ENCODE assay signal across 7 mouse cellular contexts in the genomic region with DNA sequence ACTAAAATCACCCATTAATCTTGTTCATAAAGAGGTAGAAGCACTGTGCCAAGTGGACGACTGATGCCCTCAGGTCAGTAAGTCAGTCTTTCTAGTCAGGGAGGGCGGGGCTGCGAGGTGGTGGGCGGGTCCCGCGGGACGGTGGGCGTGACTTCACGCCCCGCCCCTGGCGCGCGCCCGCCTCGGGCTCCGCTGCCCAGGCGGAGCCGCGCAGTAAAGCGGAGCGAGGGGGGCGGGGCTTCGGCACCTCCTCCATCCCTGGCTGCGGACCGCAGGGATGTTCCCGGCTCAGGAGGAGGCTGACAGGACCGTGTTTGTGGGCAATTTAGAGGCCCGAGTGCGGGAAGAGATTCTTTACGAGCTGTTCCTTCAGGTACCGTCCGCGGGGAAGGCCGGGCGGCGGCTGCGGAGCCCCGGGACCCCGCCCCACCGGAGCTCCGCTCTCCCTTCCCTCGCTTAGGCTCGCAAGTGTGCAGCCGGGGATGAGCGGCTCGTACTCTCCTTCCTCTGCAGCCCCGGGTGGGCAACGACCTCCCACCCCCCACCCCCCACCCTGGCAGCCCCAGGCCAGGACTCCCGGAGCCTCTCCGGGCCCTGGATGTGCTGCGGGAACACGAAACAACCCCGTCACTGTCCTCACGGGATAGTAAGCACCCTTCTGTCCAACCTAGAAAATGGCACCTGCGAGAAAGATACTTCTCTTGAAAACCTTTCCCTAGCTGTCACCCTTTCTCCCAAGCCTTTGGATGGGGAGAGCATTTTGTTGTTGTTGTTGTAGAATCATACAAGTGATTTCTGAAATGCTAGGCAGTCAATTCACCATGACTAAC. TPM values are rescaled to one million over a fixed set of nuclear protein-coding genes. Genes with fewer than 3 reads are reported as not detected.
DNase-seq lines count a peak whose midpoint lies in the region; ATAC-seq and TF ChIP-seq lines count a peak whose summit lies in the region.

A gene (plus strand): TSS at position 174 of the 830 bp plus-strand sequence.

- TF ChIP-seq CTCF in bone marrow macrophage, adult 2 months (IDR thresholded peaks at IDR 0.05; ENCODE audit: low read depth, low read length), result no peak
- TF ChIP-seq CTCF in heart, adult 2 months (IDR thresholded peaks at IDR 0.05), result no peak

- peak; percentile 81 for DNase-seq in heart, adult 2 months
- peak; percentile 71 to 82 for DNase-seq in kidney, adult 8-10 months
- DNase-seq in midbrain, embryonic 14.5 days, result peak; percentile 92
- peak; percentile 59 for DNase-seq in spleen, adult 12 weeks (ENCODE audit: low spot score)

- TF ChIP-seq EP300 in heart, adult 2 months (IDR thresholded peaks at IDR 0.05; ENCODE audit: insufficient read depth, low read depth, low read length), result no peak

- TF ChIP-seq POLR2A in bone marrow macrophage, adult 2 months (IDR thresholded peaks at IDR 0.05; ENCODE audit: borderline replicate concordance, low read depth, low read length), result no peak
- TF ChIP-seq POLR2A in heart, adult 2 months (IDR thresholded peaks at IDR 0.05; ENCODE audit: insufficient read depth, low read depth, low read length), result no peak

- H3K4me2 ChIP-seq in embryonic facial prominence, embryonic 15.5 days (replicated peaks), result peak within 1 kb of the TSS; percentile 79
- H3K4me2 ChIP-seq in limb, embryonic 12.5 days, result peak within 1 kb of the TSS; percentile 87
- H3K4me2 ChIP-seq in midbrain, embryonic 14.5 days (ENCODE audit: low read length), result peak within 1 kb of the TSS; percentile 77

- no peaks in the 10 kb centered on the region for H3K36me3 ChIP-seq in embryonic facial prominence, embryonic 15.5 days
- H3K36me3 ChIP-seq in heart, adult 2 months (ENCODE audit: control insufficient read depth, insufficient read depth, low read length), result no peaks in the 10 kb centered on the region
- H3K36me3 ChIP-seq in limb, embryonic 12.5 days, result no peaks in the 10 kb centered on the region
- no peaks in the 10 kb centered on the region for H3K36me3 ChIP-seq in midbrain, embryonic 14.5 days (ENCODE audit: control insufficient read depth, insufficient read depth, low read length)

- H3K79me2 ChIP-seq in heart, adult 2 months (replicated peaks; ENCODE audit: control insufficient read depth, insufficient read depth, low read length), result no peaks in the 10 kb centered on the region

- peak within 1 kb of the TSS; percentile 18; the same call in 1 of the 2 replicates for H3K9ac ChIP-seq in embryonic facial prominence, embryonic 15.5 days
- H3K9ac ChIP-seq in heart, adult 2 months (ENCODE audit: low read depth, low read length), result peak within 1 kb of the TSS; percentile 3; the same call in 1 of the 2 replicates
- H3K9ac ChIP-seq in limb, embryonic 12.5 days (replicated peaks), result peak within 1 kb of the TSS; percentile 63
- peak within 1 kb of the TSS; percentile 74 for H3K9ac ChIP-seq in midbrain, embryonic 14.5 days (replicated peaks; ENCODE audit: low read length)

- peak; percentile 94 for ATAC-seq in embryonic facial prominence, embryonic 15.5 days (ENCODE audit: insufficient number of reproducible peaks, low FRiP score, low TSS enrichment, low read depth)
- ATAC-seq in limb, embryonic 12.5 days (ENCODE audit: insufficient number of reproducible peaks, insufficient read depth, low FRiP score, low TSS enrichment, low read depth), result peak; percentile 91
- ATAC-seq in midbrain, embryonic 14.5 days (ENCODE audit: low FRiP score, low TSS enrichment), result peak; percentile 95

- no peaks in the 10 kb centered on the region for H3K9me3 ChIP-seq in embryonic facial prominence, embryonic 15.5 days (replicated peaks)
- no peaks in the 10 kb centered on the region for H3K9me3 ChIP-seq in limb, embryonic 12.5 days
- no peaks in the 10 kb centered on the region for H3K9me3 ChIP-seq in midbrain, embryonic 14.5 days (ENCODE audit: control insufficient read depth, low read length)

- under 1% methylated on average over 55 of the region's 55 CpGs for WGBS in embryonic facial prominence, embryonic 15.5 days
- WGBS in heart, adult 2 months, result under 1% methylated on average over 55 of the region's 55 CpGs
- WGBS in limb, embryonic 12.5 days, result under 1% methylated on average over 50 of the region's 55 CpGs
- WGBS in midbrain, embryonic 14.5 days, result under 1% methylated on average over 55 of the region's 55 CpGs

- H3K27ac ChIP-seq in bone marrow macrophage, adult 2 months (ENCODE audit: insufficient read depth, low read depth, low read length), result no peak within 1 kb of the TSS
- H3K27ac ChIP-seq in embryonic facial prominence, embryonic 15.5 days (replicated peaks), result no peak within 1 kb of the TSS
- no peak within 1 kb of the TSS for H3K27ac ChIP-seq in heart, adult 2 months
- H3K27ac ChIP-seq in limb, embryonic 12.5 days, result no peak within 1 kb of the TSS
- peak within 1 kb of the TSS; percentile 78 for H3K27ac ChIP-seq in midbrain, embryonic 14.5 days (replicated peaks; ENCODE audit: low read depth, low read length)

- intact Hi-C loops in heart, adult 2 months (cut with DNase I), result no loop called here

- peak within 1 kb of the TSS; percentile 56 for H3K4me3 ChIP-seq in bone marrow macrophage, adult 2 months (ENCODE audit: insufficient read depth, low read length)
- peak within 1 kb of the TSS; percentile 66 for H3K4me3 ChIP-seq in embryonic facial prominence, embryonic 15.5 days (replicated peaks)
- H3K4me3 ChIP-seq in heart, adult 2 months, result peak within 1 kb of the TSS; percentile 72
- H3K4me3 ChIP-seq in limb, embryonic 12.5 days (replicated peaks), result peak within 1 kb of the TSS; percentile 72
- H3K4me3 ChIP-seq in midbrain, embryonic 14.5 days (replicated peaks; ENCODE audit: low read depth, low read length), result peak within 1 kb of the TSS; percentile 69

- H3K27me3 ChIP-seq in embryonic facial prominence, embryonic 15.5 days, result no peaks in the 10 kb centered on the region
- no peaks in the 10 kb centered on the region for H3K27me3 ChIP-seq in heart, adult 2 months (ENCODE audit: control insufficient read depth, insufficient read depth, low read length)
- no peaks in the 10 kb centered on the region for H3K27me3 ChIP-seq in limb, embryonic 12.5 days
- no peaks in the 10 kb centered on the region for H3K27me3 ChIP-seq in midbrain, embryonic 14.5 days (ENCODE audit: control insufficient read depth, insufficient read depth, low read length)

- H3K4me1 ChIP-seq in bone marrow macrophage, adult 2 months (ENCODE audit: control insufficient read depth, insufficient read depth, low read length), result no peaks in the 10 kb centered on the region
- no peaks in the 10 kb centered on the region for H3K4me1 ChIP-seq in embryonic facial prominence, embryonic 15.5 days
- no peaks in the 10 kb centered on the region for H3K4me1 ChIP-seq in heart, adult 2 months (ENCODE audit: control insufficient read depth, insufficient read depth, low read length)
- no peaks in the 10 kb centered on the region for H3K4me1 ChIP-seq in limb, embryonic 12.5 days (replicated peaks)
- H3K4me1 ChIP-seq in midbrain, embryonic 14.5 days (ENCODE audit: control insufficient read depth, insufficient read depth, low read length), result peaks cover 9% of the 10 kb centered on the region; the same call in 1 of the 2 replicates

RNA-seq across cellular contexts. Expression of the gene that starts here (rescaled TPM):
- 0.39 TPM in 1 of 2 replicates, not detected in the other for polyA plus RNA-seq in bone marrow macrophage, adult 2 months (2012; ENCODE audit: insufficient read depth, insufficient read length, missing spikeins)
- 1.1 and 1.6 TPM in 2 replicates for polyA plus RNA-seq in embryonic facial prominence, embryonic 15.5 days (2015; fragmentation: Nextera tagmentation; extraction: Ambion mirVana)
- not detected for total RNA-seq in heart, adult 2 months (2021)
- 0.08 TPM in 1 of 2 replicates, not detected in the other for polyA plus RNA-seq in heart, adult 2 months (2012; rRNA removed)
- 0.49 and 0.50 TPM in 2 replicates for polyA plus RNA-seq in limb, embryonic 12.5 days (2016; fragmentation: Nextera tagmentation; extraction: Ambion mirVana)
- 2.2 and 2.9 TPM in 2 replicates for polyA plus RNA-seq in midbrain, embryonic 14.5 days (2014; fragmentation: Nextera tagmentation; extraction: Ambion mirVana)

Comparison
In these comparisons a context has a peak if more than half of its experiments do, and no peak if none do; other contexts are left out.
1. Peak in DNase-seq, H3K4me3 ChIP-seq and H3K9ac ChIP-seq in heart, adult 2 months; RNA of the gene not detected or under 1 TPM.
2. Peak in ATAC-seq, H3K4me3 ChIP-seq, H3K9ac ChIP-seq and H3K4me2 ChIP-seq in limb, embryonic 12.5 days; RNA of the gene not detected or under 1 TPM.
3. H3K9ac ChIP-seq: peak in every context shown above with its lines; median percentile 74 in midbrain, embryonic 14.5 days; 63 in limb, embryonic 12.5 days; 18 in embryonic facial prominence, embryonic 15.5 days; 3 in heart, adult 2 months.